ENCODE assay signal across 9 mouse cellular contexts in the genomic region with DNA sequence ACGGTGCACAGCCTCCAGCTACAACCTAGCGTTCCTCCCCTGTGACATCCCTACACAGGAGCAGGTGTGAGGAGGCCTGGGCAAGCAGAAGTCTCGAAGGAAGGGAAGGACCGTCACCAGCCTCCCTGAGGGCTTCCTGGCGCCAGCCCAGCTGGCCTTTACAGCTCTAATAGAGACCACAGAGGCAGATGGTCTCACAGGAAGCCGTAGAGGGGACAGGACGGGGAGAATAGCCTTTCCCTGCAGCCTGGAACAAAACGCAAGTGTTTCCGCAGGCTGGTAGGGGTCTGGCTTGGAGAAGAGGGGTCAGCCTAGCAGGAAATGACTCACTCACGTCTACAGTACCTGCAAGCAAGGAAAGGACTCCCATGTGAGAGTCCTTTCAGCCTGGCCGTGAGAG. TPM values are rescaled to one million over a fixed set of nuclear protein-coding genes. Genes with fewer than 3 reads are reported as not detected.
A peak's percentile ranks its signal among the peaks of the same experiment; 100 is the strongest.
DNase-seq lines count a peak whose midpoint lies in the region; ATAC-seq and TF ChIP-seq lines count a peak whose summit lies in the region.
"Had no signal": no experiment of that assay in that cellular context is flagged by ENCODE, and none has a peak within 500 bp of the region (broad histone marks: within the 10 kb centered on the region; RNA-seq: fewer than 3 reads in every experiment).

No protein-coding gene starts in this region.

- H3K4me1 ChIP-seq in forebrain, embryonic 14.5 days (ENCODE audit: control insufficient read depth, insufficient read depth, low read length) = peaks cover 17% of the 10 kb centered on the region
- peaks cover 23% of the 10 kb centered on the region for H3K4me1 ChIP-seq in intestine, embryonic 16.5 days (ENCODE audit: control insufficient read depth, insufficient read depth, low read length)
- peaks cover 9% of the 10 kb centered on the region for H3K4me1 ChIP-seq in midbrain, postnatal 0 days (ENCODE audit: insufficient read depth, low read length)

- ATAC-seq in forebrain, embryonic 14.5 days = no peak
- ATAC-seq in intestine, embryonic 16.5 days = peak; percentile 17; the same call in 1 of the 2 replicates
- ATAC-seq in midbrain, postnatal 0 days (ENCODE audit: low FRiP score) = no peak

- no peak overlapping the region for H3K9ac ChIP-seq in forebrain, embryonic 14.5 days (ENCODE audit: low read length)
- H3K9ac ChIP-seq in intestine, embryonic 16.5 days (ENCODE audit: low read depth, low read length) = no peak overlapping the region
- H3K9ac ChIP-seq in midbrain, postnatal 0 days (replicated peaks; ENCODE audit: low read length, poor library complexity, severe bottlenecking) = no peak overlapping the region

- H3K4me3 ChIP-seq in forebrain, embryonic 14.5 days (ENCODE audit: low read depth, low read length) = no peak overlapping the region
- H3K4me3 ChIP-seq in intestine, embryonic 16.5 days (ENCODE audit: low read length) = no peak overlapping the region
- H3K4me3 ChIP-seq in midbrain, postnatal 0 days (ENCODE audit: low read depth, low read length) = no peak overlapping the region

- intact Hi-C loops in left cerebral cortex, postnatal 4 days (cut with DNase I) = no loop called here
- intact Hi-C loops in left cerebral cortex, postnatal 36 days (cut with DNase I) = no loop called here

- H3K9me3 ChIP-seq in forebrain, embryonic 14.5 days (replicated peaks; ENCODE audit: control insufficient read depth, low read length) = no peaks in the 10 kb centered on the region
- no peaks in the 10 kb centered on the region for H3K9me3 ChIP-seq in intestine, embryonic 16.5 days (ENCODE audit: control insufficient read depth, low read length)
- H3K9me3 ChIP-seq in midbrain, postnatal 0 days (ENCODE audit: low read length) = no peaks in the 10 kb centered on the region
- H3K9me3 ChIP-seq: G1E had no signal

- no peak overlapping the region for H3K4me2 ChIP-seq in forebrain, embryonic 14.5 days (ENCODE audit: low read length)
- H3K4me2 ChIP-seq in intestine, embryonic 16.5 days (ENCODE audit: low read depth, low read length) = no peak overlapping the region
- H3K4me2 ChIP-seq in midbrain, postnatal 0 days (ENCODE audit: low read depth, low read length, poor library complexity, severe bottlenecking) = no peak overlapping the region

- peak overlapping the region; percentile 48; the same call in 1 of the 2 replicates for H3K27ac ChIP-seq in forebrain, embryonic 14.5 days (ENCODE audit: low read depth, low read length)
- peak overlapping the region; percentile 12; the same call in 1 of the 2 replicates for H3K27ac ChIP-seq in intestine, embryonic 16.5 days (ENCODE audit: low read length)
- H3K27ac ChIP-seq in midbrain, postnatal 0 days (ENCODE audit: low read depth, low read length) = peak overlapping the region; percentile 32; the same call in 1 of the 2 replicates

- peaks cover 55% of the 10 kb centered on the region for H3K36me3 ChIP-seq in forebrain, embryonic 14.5 days (ENCODE audit: control insufficient read depth, insufficient read depth, low read length)
- peaks cover 2% of the 10 kb centered on the region; the same call in 1 of the 2 replicates for H3K36me3 ChIP-seq in intestine, embryonic 16.5 days (ENCODE audit: control insufficient read depth, insufficient read depth, low read length)
- H3K36me3 ChIP-seq in midbrain, postnatal 0 days (ENCODE audit: insufficient read depth, low read length) = peaks cover 32% of the 10 kb centered on the region
- H3K36me3 ChIP-seq: G1E had no signal

- TF ChIP-seq CTCF in midbrain, postnatal 0 days (IDR thresholded peaks at IDR 0.05) = no peak

- peak; percentile 78 for DNase-seq in left cerebral cortex, postnatal 4 days
- no peak for DNase-seq in left cerebral cortex, adult 18-20 months (ENCODE audit: low spot score in 2 of 2)
- DNase-seq in forebrain, embryonic 14.5 days (ENCODE audit: low spot score) = no peak
- DNase-seq in midbrain, postnatal 0 days (ENCODE audit: low spot score) = peak; percentile 51
- DNase-seq in layer of hippocampus, postnatal 36 days = no peak
- DNase-seq in urinary bladder, postnatal 4 days (ENCODE audit: low spot score in 2 of 2) = no peak
- DNase-seq in left cerebral cortex, postnatal 36 days (ENCODE audit: low spot score in 2 of 2) = no peak

- H3K27me3 ChIP-seq in forebrain, embryonic 14.5 days (replicated peaks; ENCODE audit: control insufficient read depth, insufficient read depth, low read length) = no peaks in the 10 kb centered on the region
- H3K27me3 ChIP-seq in intestine, embryonic 16.5 days (replicated peaks; ENCODE audit: control insufficient read depth, insufficient read depth, low read length) = no peaks in the 10 kb centered on the region
- H3K27me3 ChIP-seq in midbrain, postnatal 0 days (ENCODE audit: insufficient read depth, low read length) = no peaks in the 10 kb centered on the region

- WGBS in forebrain, embryonic 14.5 days = 68% methylated on average over 11 of the region's 11 CpGs
- 64% methylated on average over 11 of the region's 11 CpGs for WGBS in intestine, embryonic 16.5 days
- WGBS in midbrain, postnatal 0 days = 44% methylated on average over 11 of the region's 11 CpGs

RNA-seq across cellular contexts. Expression of gene Misp, which starts 13.0 kb away (rescaled TPM):
- under 1 TPM; 0.46 to 0.76 TPM for total RNA-seq in left cerebral cortex, postnatal 4 days (2021)
- total RNA-seq in left cerebral cortex, adult 18-20 months (2021) = under 1 TPM; 0.61 to 0.86 TPM
- polyA plus RNA-seq in forebrain, embryonic 14.5 days (2014; fragmentation: Nextera tagmentation; extraction: Ambion mirVana) = 0.41 and 0.51 TPM in 2 replicates
- polyA plus RNA-seq in intestine, embryonic 16.5 days (2015; fragmentation: Nextera tagmentation; extraction: Ambion mirVana) = 204 and 210 TPM in 2 replicates
- total RNA-seq in midbrain, postnatal 0 days (2014; rRNA removed) = 0.24 TPM in 1 of 2 replicates, not detected in the other
- polyA plus RNA-seq in midbrain, postnatal 0 days (2015; fragmentation: Nextera tagmentation; extraction: Ambion mirVana) = 0.18 and 0.27 TPM in 2 replicates
- total RNA-seq in layer of hippocampus, postnatal 36 days (2021) = 1 to 10 TPM in 1 of 2 experiments, under 1 TPM in 1; 0.82 to 1.4 TPM
- total RNA-seq in left cerebral cortex, postnatal 36 days (2021) = 1 to 10 TPM in 1 of 2 experiments, not detected in 1; 1.7 TPM
- polyA plus RNA-seq: G1E had no signal

RNA-seq across cellular contexts. Expression of gene Palm, which starts 14.5 kb away (rescaled TPM):
- total RNA-seq in left cerebral cortex, postnatal 4 days (2021) = 100 to 1,000 TPM; 404 to 409 TPM
- total RNA-seq in left cerebral cortex, adult 18-20 months (2021) = 100 to 1,000 TPM; 290 to 308 TPM
- 182 and 257 TPM in 2 replicates for polyA plus RNA-seq in forebrain, embryonic 14.5 days (2014; fragmentation: Nextera tagmentation; extraction: Ambion mirVana)
- 44.1 and 44.8 TPM in 2 replicates for polyA plus RNA-seq in intestine, embryonic 16.5 days (2015; fragmentation: Nextera tagmentation; extraction: Ambion mirVana)
- total RNA-seq in midbrain, postnatal 0 days (2014; rRNA removed) = 161 and 165 TPM in 2 replicates
- 302 and 308 TPM in 2 replicates for polyA plus RNA-seq in midbrain, postnatal 0 days (2015; fragmentation: Nextera tagmentation; extraction: Ambion mirVana)
- 100 to 1,000 TPM; 262 to 290 TPM for total RNA-seq in layer of hippocampus, postnatal 36 days (2021)
- total RNA-seq in left cerebral cortex, postnatal 36 days (2021) = 100 to 1,000 TPM; 321 to 357 TPM

RNA-seq across cellular contexts. Expression of gene Prss57, which starts 17.1 kb away (rescaled TPM):
- total RNA-seq in left cerebral cortex, postnatal 4 days (2021) = under 1 TPM in 1 of 2 experiments, not detected in 1; 0.52 TPM
- under 1 TPM; 0.63 to 0.72 TPM for total RNA-seq in left cerebral cortex, adult 18-20 months (2021)
- 0.37 TPM in 1 of 2 replicates, not detected in the other for polyA plus RNA-seq in forebrain, embryonic 14.5 days (2014; fragmentation: Nextera tagmentation; extraction: Ambion mirVana)
- polyA plus RNA-seq in intestine, embryonic 16.5 days (2015; fragmentation: Nextera tagmentation; extraction: Ambion mirVana) = 0.07 and 0.11 TPM in 2 replicates
- 1.1 TPM in 1 of 2 replicates, not detected in the other for total RNA-seq in midbrain, postnatal 0 days (2014; rRNA removed)
- 0.09 and 0.25 TPM in 2 replicates for polyA plus RNA-seq in midbrain, postnatal 0 days (2015; fragmentation: Nextera tagmentation; extraction: Ambion mirVana)
- under 1 TPM; 0.47 to 0.73 TPM for total RNA-seq in layer of hippocampus, postnatal 36 days (2021)
- under 1 TPM; 0.74 to 0.79 TPM for total RNA-seq in left cerebral cortex, postnatal 36 days (2021)
- polyA plus RNA-seq: G1E had no signal

RNA-seq across cellular contexts. Expression of gene Fstl3, which starts 30.8 kb away (rescaled TPM):
- 1 to 10 TPM; 2.5 to 3.2 TPM for total RNA-seq in left cerebral cortex, postnatal 4 days (2021)
- 1 to 10 TPM; 2.7 to 3.2 TPM for total RNA-seq in left cerebral cortex, adult 18-20 months (2021)
- polyA plus RNA-seq in forebrain, embryonic 14.5 days (2014; fragmentation: Nextera tagmentation; extraction: Ambion mirVana) = 0.58 and 0.96 TPM in 2 replicates
- 15.1 and 16.6 TPM in 2 replicates for polyA plus RNA-seq in intestine, embryonic 16.5 days (2015; fragmentation: Nextera tagmentation; extraction: Ambion mirVana)
- total RNA-seq in midbrain, postnatal 0 days (2014; rRNA removed) = 3.3 and 3.4 TPM in 2 replicates
- polyA plus RNA-seq in midbrain, postnatal 0 days (2015; fragmentation: Nextera tagmentation; extraction: Ambion mirVana) = 3.0 and 3.9 TPM in 2 replicates
- total RNA-seq in layer of hippocampus, postnatal 36 days (2021) = 1 to 10 TPM; 1.3 to 1.8 TPM
- 1 to 10 TPM; 2.8 to 3.6 TPM for total RNA-seq in left cerebral cortex, postnatal 36 days (2021)

RNA-seq across cellular contexts. Expression of gene Rnf126, which starts 41.1 kb away (rescaled TPM):
- 10 to 100 TPM; 85.0 to 95.3 TPM for total RNA-seq in left cerebral cortex, postnatal 4 days (2021)
- total RNA-seq in left cerebral cortex, adult 18-20 months (2021) = 10 to 100 TPM; 86.7 to 98.4 TPM
- polyA plus RNA-seq in forebrain, embryonic 14.5 days (2014; fragmentation: Nextera tagmentation; extraction: Ambion mirVana) = 60.6 and 75.7 TPM in 2 replicates
- 39.7 and 56.6 TPM in 2 replicates for polyA plus RNA-seq in intestine, embryonic 16.5 days (2015; fragmentation: Nextera tagmentation; extraction: Ambion mirVana)
- total RNA-seq in midbrain, postnatal 0 days (2014; rRNA removed) = 79.6 and 107 TPM in 2 replicates
- 121 and 134 TPM in 2 replicates for polyA plus RNA-seq in midbrain, postnatal 0 days (2015; fragmentation: Nextera tagmentation; extraction: Ambion mirVana)
- 10 to 100 TPM; 81.4 to 82.9 TPM for total RNA-seq in layer of hippocampus, postnatal 36 days (2021)
- total RNA-seq in left cerebral cortex, postnatal 36 days (2021) = 100 to 1,000 TPM in 1 of 2 experiments, 10 to 100 TPM in 1; 92.7 to 104 TPM

Comparison
In these comparisons a context has a peak if more than half of its experiments do, and no peak if none do; other contexts are left out.
1. DNase-seq: peak in left cerebral cortex, postnatal 4 days (single experiment) and midbrain, postnatal 0 days (single experiment); none in left cerebral cortex, adult 18-20 months (0 of 2), forebrain, embryonic 14.5 days (single experiment), layer of hippocampus, postnatal 36 days (0 of 2), urinary bladder, postnatal 4 days (0 of 2) and left cerebral cortex, postnatal 36 days (0 of 2).
2. Peak in every context shown above with its lines, with median percentiles within 50 percentile points of each other: H3K27ac ChIP-seq.